Mouse (Mus musculus): ENCODE measurements around the gene Arhgef2.

Gene Arhgef2

GRCm38 (mm10) chr3:88684980-88685941 lies 79.5 kb downstream of the Arhgef2 start, which contains the start of gene Khdc4:
Khdc4 (plus strand) TSS chr3:88685803.
- peak; percentile 97 to 99 for DNase-seq

DNA sequence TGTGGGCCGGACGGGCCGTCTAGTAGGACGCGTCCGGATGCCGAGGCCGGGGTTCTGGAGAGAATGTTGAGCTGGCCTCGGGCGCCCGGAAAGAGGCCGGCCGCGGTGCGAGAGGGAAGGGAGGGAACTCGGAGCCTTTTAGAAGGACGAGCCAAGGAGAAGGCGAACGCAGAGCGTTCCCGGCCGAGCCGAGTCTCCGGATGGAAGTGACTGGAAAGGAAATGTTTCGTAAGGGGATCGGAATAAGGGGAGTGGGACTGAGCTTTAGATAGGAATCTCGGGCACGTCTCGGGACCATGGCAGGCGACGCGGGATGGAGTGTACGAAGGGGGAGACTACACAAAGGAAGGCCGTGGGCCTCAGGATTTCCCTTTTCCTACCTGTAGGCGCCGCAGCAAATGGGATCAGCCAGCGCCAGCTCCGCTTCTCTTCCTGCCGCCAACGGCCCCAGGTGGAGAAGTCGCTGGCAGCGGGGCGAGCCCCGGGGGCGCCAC lies 80.2 kb downstream of the Arhgef2 start:
- peak; percentile 60 to 68 for DNase-seq

- DNase-seq, result no peak
Observed at GRCm38 (mm10) chr3:88686734-88687611, 81.2 kb downstream of the Arhgef2 start.

GRCm38 (mm10) chr3:88689079-88689478 lies 83.3 kb downstream of the Arhgef2 start:
- no peak for DNase-seq

DNA sequence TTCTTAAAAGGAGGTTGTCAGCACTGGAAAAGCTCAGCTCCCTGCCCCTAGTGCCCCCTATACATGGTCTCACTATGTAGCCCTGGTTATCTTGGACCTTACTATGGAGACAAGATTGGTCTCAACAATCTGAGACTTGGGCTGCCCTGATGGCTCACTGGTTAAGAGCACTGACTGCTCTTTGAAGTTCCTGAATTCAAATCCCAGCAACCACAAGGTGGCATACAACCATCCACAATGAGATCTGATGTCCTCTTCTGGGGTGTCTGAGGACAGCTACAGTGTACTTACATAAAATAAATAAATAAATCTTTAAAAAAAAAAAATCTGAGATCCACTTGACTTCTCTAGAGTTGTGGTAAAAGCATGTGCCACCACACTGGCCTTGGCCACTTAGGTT lies 89.8 kb downstream of the Arhgef2 start:
- no peak for DNase-seq

Data from kidney, postnatal 36 days (tissue).